Mouse (Mus musculus) midbrain, embryonic 11.5 days (tissue): ENCODE data around the gene Itpk1. TPM values are rescaled to one million over a fixed set of nuclear protein-coding genes. Genes with fewer than 3 reads are reported as not detected.

Source experiments
- ATAC-seq: fragments of 200-750 bp; cut with Nextera tagmentation; 2 replicates; pipeline ENCODE4 v1.8.0; 2017; ENCODE audit warnings: moderate TSS enrichment, moderate library complexity; ENCODE audit not compliant: low FRiP score
- DNase-seq: peaks from one replicate; pipeline ENCODE4 v3.0.0; 2015; ENCODE audit warnings: low spot score; ENCODE audit errors: missing footprints
- H3K27ac ChIP-seq: fragments of 300-500 bp; sonication (generic); 2 replicates; pipeline ENCODE4 v1.5.1; 2014; ENCODE audit warnings: low read depth, low read length
- H3K27me3 ChIP-seq: fragments of 300-500 bp; sonication (generic); 2 replicates; pipeline ENCODE4 v1.6.1; 2014; ENCODE audit warnings: mild to moderate bottlenecking, low read length, moderate library complexity, mixed read lengths; ENCODE audit not compliant: control insufficient read depth, insufficient read depth
- H3K36me3 ChIP-seq: fragments of 300-500 bp; sonication (generic); 2 replicates; pipeline ENCODE4 v1.6.1; 2014; ENCODE audit warnings: mild to moderate bottlenecking, low read length, moderate library complexity, mixed read lengths; ENCODE audit not compliant: control insufficient read depth, insufficient read depth
- H3K4me1 ChIP-seq: fragments of 300-500 bp; sonication (generic); 2 replicates; pipeline ENCODE4 v1.6.1; 2014; ENCODE audit warnings: low read length; ENCODE audit not compliant: control insufficient read depth, insufficient read depth
- H3K4me2 ChIP-seq: fragments of 300-500 bp; sonication (generic); 2 replicates; pipeline ENCODE4 v1.6.1; 2014; ENCODE audit warnings: mild to moderate bottlenecking, moderate library complexity
- H3K4me3 ChIP-seq: fragments of 300-500 bp; sonication (generic); 2 replicates; pipeline ENCODE4 v1.5.1; 2014; ENCODE audit warnings: low read depth, low read length
- H3K9ac ChIP-seq: fragments of 300-500 bp; sonication (generic); 2 replicates; pipeline ENCODE4 v1.6.1; 2014; ENCODE audit warnings: low read length
- H3K9me3 ChIP-seq: fragments of 300-500 bp; sonication (generic); 2 replicates; pipeline ENCODE4 v1.6.1; 2016; ENCODE audit warnings: low read length; ENCODE audit not compliant: control insufficient read depth
- WGBS: fragments of 180-500 bp; shearing (Covaris S2); extraction: QIAGEN DNeasy Blood & Tissue Kit; methylation state at CpG from one replicate; pipeline ENCODE4 v1.1.7; 2014; 5-methylcytosine and 5-hydroxymethylcytosine counted together
- polyA plus RNA-seq: library from polyadenylated mRNA; unstranded; fragments of >200 nt; fragmentation: Nextera tagmentation; extraction: Ambion mirVana; gene quantifications from 2 replicates; pipeline ENCODE4 v1.2.1, GENCODE M21; 2014

Gene Itpk1
- polyA plus RNA-seq, 1 experiment from 2014 or later, result 14.2 TPM

GRCm38 (mm10) chr12:102719552-102720315 lies 15.0 kb upstream of the Itpk1 start:
- WGBS, result 29% methylated on average over 13 of the region's 13 CpGs
- ATAC-seq (peak; percentile 81), DNase-seq (peak; percentile 95)
- H3K9me3 ChIP-seq, result no peaks in the 10 kb centered on the region
- no peaks in the 10 kb centered on the region for H3K36me3 ChIP-seq
- peak overlapping the region; percentile 9; the same call in 1 of the 2 replicates for H3K4me2 ChIP-seq
- H3K9ac ChIP-seq, result no peak overlapping the region
- no peaks in the 10 kb centered on the region for H3K27me3 ChIP-seq
- H3K4me1 ChIP-seq, result 0 out of 2 replicates have a peak, but pooled peaks cover 3% of the 10 kb centered on the region
- H3K4me3 ChIP-seq, result no peak overlapping the region
- H3K27ac ChIP-seq, result no peak overlapping the region

GRCm38 (mm10) chr12:102714654-102715395 lies 10.1 kb upstream of the Itpk1 start:
- no peak for ATAC-seq
- Histone ChIP-seq H3K9ac (no peak overlapping the region), H3K9me3 (no peaks in the 10 kb centered on the region), H3K27me3 (no peaks in the 10 kb centered on the region), H3K4me3 (no peak overlapping the region), H3K4me2 (no peak overlapping the region), H3K36me3 (no peaks in the 10 kb centered on the region), H3K27ac (no peak overlapping the region), H3K4me1 (no peaks in the 10 kb centered on the region)
- peak; percentile 61 for DNase-seq
- 84% methylated on average over 10 of the region's 10 CpGs for WGBS

DNA sequence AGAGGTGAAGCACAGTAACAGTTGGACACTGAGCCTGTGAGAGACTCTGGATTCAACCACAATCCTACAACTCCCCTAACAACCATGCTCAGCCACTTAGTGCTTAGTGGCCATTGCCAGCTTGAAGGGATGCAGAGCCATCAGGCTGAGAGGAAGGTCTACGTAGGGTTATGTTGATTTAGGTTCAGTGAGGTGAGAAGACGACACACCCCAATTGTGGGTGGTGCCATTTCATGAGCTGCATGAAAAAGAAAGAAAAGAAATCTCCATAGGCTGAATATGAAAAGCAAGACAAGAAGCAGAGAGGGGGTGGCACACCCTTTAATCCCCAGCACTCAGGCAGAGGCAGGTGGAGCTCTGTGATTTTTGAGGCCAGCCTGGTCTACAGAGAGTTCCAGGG lies 9.4 kb upstream of the Itpk1 start:
- H3K4me2 ChIP-seq, result no peak overlapping the region

GRCm38 (mm10) chr12:102713153-102713865 lies 8.6 kb upstream of the Itpk1 start:
- ATAC-seq, result no peak
- Histone ChIP-seq H3K4me3 (no peak overlapping the region), H3K9me3 (no peaks in the 10 kb centered on the region), H3K9ac (no peak overlapping the region), H3K36me3 (no peaks in the 10 kb centered on the region), H3K27ac (no peak overlapping the region), H3K27me3 (no peaks in the 10 kb centered on the region), H3K4me1 (no peaks in the 10 kb centered on the region), H3K4me2 (no peak overlapping the region)
- 86% methylated on average over 20 of the region's 20 CpGs for WGBS
- DNase-seq, result peak; percentile 80

More for the DNA sequence above, 9.4 kb upstream of the Itpk1 start:
- peak; percentile 23 for DNase-seq
- ATAC-seq, result no peak
- H3K27ac ChIP-seq, result no peak overlapping the region
- H3K4me1 ChIP-seq, result no peaks in the 10 kb centered on the region
- WGBS, result 62% methylated on average over 2 of the region's 2 CpGs
- H3K4me3 ChIP-seq, result no peak overlapping the region
- no peaks in the 10 kb centered on the region for H3K36me3 ChIP-seq
- no peaks in the 10 kb centered on the region for H3K9me3 ChIP-seq
- no peaks in the 10 kb centered on the region for H3K27me3 ChIP-seq
- no peak overlapping the region for H3K9ac ChIP-seq

DNA sequence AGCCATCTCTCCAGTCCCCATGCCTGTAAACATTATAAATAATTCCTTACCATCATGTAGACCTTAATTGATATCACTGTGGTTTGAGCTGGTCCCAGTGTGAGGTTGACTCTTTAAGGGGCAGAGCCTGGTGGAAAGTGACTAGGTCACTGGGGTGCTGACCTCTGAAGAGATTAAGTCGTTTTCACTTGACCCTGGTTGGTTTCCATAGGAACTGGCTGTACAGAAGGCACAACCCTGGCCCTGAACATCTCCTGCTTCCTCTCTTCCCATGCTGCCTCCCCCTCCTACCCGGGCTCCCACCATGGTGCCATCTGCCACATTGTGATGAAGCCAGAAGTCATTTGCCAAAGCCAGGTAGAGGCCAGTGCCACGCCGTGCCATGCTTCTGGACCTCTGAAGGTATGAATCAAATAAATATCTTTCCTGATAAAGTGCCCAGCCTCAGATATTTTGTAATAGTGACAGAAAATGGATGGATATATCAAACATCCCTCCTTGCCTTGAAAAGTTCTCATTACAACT lies 6.2 kb upstream of the Itpk1 start:
- peak; percentile 23; the same call in 1 of the 2 replicates for ATAC-seq
- WGBS, result 38% methylated on average over 4 of the region's 4 CpGs
- H3K4me2 ChIP-seq, result no peak overlapping the region

GRCm38 (mm10) chr12:102709896-102710295 lies 5.2 kb upstream of the Itpk1 start:
- H3K9ac ChIP-seq, result no peak overlapping the region
- no peaks in the 10 kb centered on the region for H3K36me3 ChIP-seq
- no peaks in the 10 kb centered on the region for H3K27me3 ChIP-seq
- H3K4me3 ChIP-seq, result no peak overlapping the region
- H3K9me3 ChIP-seq, result no peaks in the 10 kb centered on the region
- H3K4me2 ChIP-seq, result no peak overlapping the region
- ATAC-seq (no peak), DNase-seq (peak; percentile 81)
- WGBS, result 92% methylated on average over 5 of the region's 5 CpGs
- H3K27ac ChIP-seq, result no peak overlapping the region
- H3K4me1 ChIP-seq, result peaks cover 5% of the 10 kb centered on the region; the same call in 1 of the 2 replicates

More for the DNA sequence above, 6.2 kb upstream of the Itpk1 start:
- no peaks in the 10 kb centered on the region for H3K36me3 ChIP-seq
- no peaks in the 10 kb centered on the region for H3K9me3 ChIP-seq
- no peak overlapping the region for H3K4me3 ChIP-seq
- H3K27ac ChIP-seq, result no peak overlapping the region
- no peaks in the 10 kb centered on the region; the same call in 1 of the 2 replicates for H3K4me1 ChIP-seq
- peak; percentile 84 for DNase-seq
- no peaks in the 10 kb centered on the region for H3K27me3 ChIP-seq
- no peak overlapping the region for H3K9ac ChIP-seq

GRCm38 (mm10) chr12:102708220-102708619 lies 3.5 kb upstream of the Itpk1 start:
- ATAC-seq, result no peak

DNA sequence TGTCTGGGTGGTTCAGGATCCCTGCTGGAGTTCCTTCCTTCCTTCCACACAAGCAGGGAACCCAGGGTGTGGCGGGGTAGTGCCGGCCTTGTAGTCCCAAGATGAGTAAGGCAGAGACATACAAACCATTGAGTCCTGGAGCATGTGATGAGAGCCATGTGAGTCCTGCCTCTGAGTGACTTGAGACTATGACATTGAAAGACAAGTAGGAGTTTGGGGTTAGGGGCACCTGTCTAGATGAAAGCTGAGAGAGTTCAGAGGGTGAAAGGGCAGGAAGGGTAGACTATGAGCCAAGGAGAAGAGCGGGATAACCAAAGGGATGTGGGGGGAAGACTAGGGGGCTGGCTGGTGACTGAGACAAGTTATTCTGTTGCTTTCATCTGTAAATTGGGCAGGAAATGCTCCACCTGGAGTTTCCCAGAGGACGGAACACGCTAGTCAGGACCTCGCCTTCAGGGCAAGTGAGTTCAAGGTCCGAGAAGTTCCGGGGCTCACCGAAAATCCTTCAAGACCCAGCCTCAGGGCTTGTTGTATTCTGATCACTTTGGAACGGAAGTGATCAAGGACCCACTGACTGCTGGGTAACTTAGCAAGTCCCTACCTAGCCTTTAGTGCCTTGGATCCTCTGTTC lies 2.2 kb upstream of the Itpk1 start:
- ATAC-seq, result no peak

More at GRCm38 (mm10) chr12:102708220-102708619, 3.5 kb upstream of the Itpk1 start:
- no peak overlapping the region for H3K9ac ChIP-seq
- DNase-seq, result peak; percentile 56
- H3K27me3 ChIP-seq, result no peaks in the 10 kb centered on the region; the same call in 1 of the 2 replicates
- peaks cover 17% of the 10 kb centered on the region for H3K4me1 ChIP-seq
- no peaks in the 10 kb centered on the region for H3K9me3 ChIP-seq
- no peak overlapping the region for H3K4me3 ChIP-seq
- WGBS, result 73% methylated on average over 11 of the region's 11 CpGs
- H3K36me3 ChIP-seq, result no peaks in the 10 kb centered on the region
- no peak overlapping the region for H3K27ac ChIP-seq
- H3K4me2 ChIP-seq, result no peak overlapping the region

More for the DNA sequence above, 2.2 kb upstream of the Itpk1 start:
- H3K9ac ChIP-seq, result no peak overlapping the region
- H3K4me3 ChIP-seq, result no peak overlapping the region
- no peaks in the 10 kb centered on the region for H3K9me3 ChIP-seq
- no peaks in the 10 kb centered on the region; the same call in 1 of the 2 replicates for H3K27me3 ChIP-seq
- H3K4me1 ChIP-seq, result peaks cover 30% of the 10 kb centered on the region
- DNase-seq, result peak; percentile 73
- H3K27ac ChIP-seq, result no peak overlapping the region
- no peaks in the 10 kb centered on the region for H3K36me3 ChIP-seq
- H3K4me2 ChIP-seq, result no peak overlapping the region
- WGBS, result 87% methylated on average over 10 of the region's 10 CpGs
